In genomic region chr12:111085579-111085978, GRCm38 (mm10) we compare ENCODE assay signal across 18 mouse cellular contexts. TPM values are rescaled to one million over a fixed set of nuclear protein-coding genes. Genes with fewer than 3 reads are reported as not detected.
DNase-seq lines count a peak whose midpoint lies in the region; ATAC-seq lines count a peak whose summit lies in the region.
"Had no signal": no experiment of that assay in that cellular context is flagged by ENCODE, and none has a peak within 500 bp of the region (broad histone marks: within the 10 kb centered on the region; RNA-seq: fewer than 3 reads in every experiment).

No protein-coding gene starts in this region.

- no peak overlapping the region for H3K4me2 ChIP-seq in heart, embryonic 12.5 days

- H3K36me3 ChIP-seq in heart, embryonic 12.5 days, result peaks cover 25% of the 10 kb centered on the region
- H3K36me3 ChIP-seq in heart, embryonic 10.5 days, result peaks cover 26% of the 10 kb centered on the region

- peak; percentile 71 for DNase-seq in heart, adult 11 months
- DNase-seq in heart, embryonic 10.5 days (ENCODE audit: low spot score), result peak; percentile 71
- no peak for DNase-seq in heart, postnatal 14 days
- DNase-seq: adrenal gland, adult 2 months; adrenal gland, adult 8-10 months; adrenal gland, postnatal 10 days; adrenal gland, postnatal 14 days; adrenal gland, postnatal 25 days; adrenal gland, postnatal 36 days; B cell, adult 2 months; cerebellum, adult 11 months; cerebellum, adult 11-12 months; cerebellum, adult 18-20 months had no signal

- no peaks in the 10 kb centered on the region for H3K27me3 ChIP-seq in heart, embryonic 12.5 days (replicated peaks)
- no peaks in the 10 kb centered on the region for H3K27me3 ChIP-seq in heart, embryonic 10.5 days (ENCODE audit: insufficient read depth, poor library complexity, severe bottlenecking)
- H3K27me3 ChIP-seq: CH12.LX, Patski had no signal

- H3K4me1 ChIP-seq in heart, embryonic 12.5 days (replicated peaks), result peaks cover 18% of the 10 kb centered on the region
- peaks cover 14% of the 10 kb centered on the region for H3K4me1 ChIP-seq in heart, embryonic 10.5 days

- intact Hi-C loops in heart, postnatal 14 days (cut with DNase I), result loop anchor here (5.0 kb wide), 3 partner anchors 57 to 157 kb away; partner anchors contain the start of gene Traf3

- 83% methylated on average over 4 of the region's 4 CpGs for WGBS in heart, embryonic 12.5 days
- WGBS in heart, embryonic 10.5 days, result 79% methylated on average over 4 of the region's 4 CpGs

- H3K9me3 ChIP-seq in heart, embryonic 12.5 days (replicated peaks), result 0 out of 2 replicates have a peak, but pooled peaks cover 3% of the 10 kb centered on the region
- no peaks in the 10 kb centered on the region for H3K9me3 ChIP-seq in heart, embryonic 10.5 days

- no peak overlapping the region for H3K4me3 ChIP-seq in heart, embryonic 12.5 days
- no peak overlapping the region for H3K4me3 ChIP-seq in heart, embryonic 10.5 days

- no peak overlapping the region for H3K27ac ChIP-seq in heart, embryonic 12.5 days (ENCODE audit: poor library complexity, severe bottlenecking)
- no peak overlapping the region for H3K27ac ChIP-seq in heart, embryonic 10.5 days

- no peak for ATAC-seq in heart, embryonic 12.5 days (ENCODE audit: insufficient number of reproducible peaks, low FRiP score)
- ATAC-seq: activated CD4-positive, CD25-positive, alpha-beta regulatory T cell, adult 4 months; CD4-positive, CD25-positive, alpha-beta regulatory T cell, adult 4 months; Patski had no signal

- H3K9ac ChIP-seq in heart, embryonic 12.5 days, result no peak overlapping the region

RNA-seq across cellular contexts. Expression of gene Rcor1, which starts 46.4 kb away (rescaled TPM):
- polyA plus RNA-seq in heart, embryonic 12.5 days (2016; fragmentation: Nextera tagmentation; extraction: Ambion mirVana), result 8.8 and 9.2 TPM in 2 replicates
- polyA plus RNA-seq in heart, embryonic 10.5 days (2016; fragmentation: Nextera tagmentation; extraction: Ambion mirVana), result 6.5 and 9.2 TPM in 2 replicates
- total RNA-seq in heart, postnatal 14 days (2021), result 10 to 100 TPM; 22.0 to 22.3 TPM

Comparison
In these comparisons a context has a peak if more than half of its experiments do, and no peak if none do; other contexts are left out.
1. DNase-seq: peak in heart, adult 11 months (single experiment) and heart, embryonic 10.5 days (single experiment); none in heart, postnatal 14 days (0 of 2).